Mouse (Mus musculus): Measurements from ENCODE around the gene Cyp2d10. TPM values are rescaled to one million over a fixed set of nuclear protein-coding genes. Genes with fewer than 3 reads are reported as not detected.
"Not testable (repeated sequence)": the region's sequence is repeated elsewhere in the genome, so short reads cannot be mapped to it uniquely, and the experiment has no call there.

The Cyp2d10 gene
- polyA plus RNA-seq, 1 experiment from 2014 or later = 1.8 TPM

- H3K9ac ChIP-seq (ENCODE audit: low read depth, low read length) = no peak overlapping the region
- 84% methylated on average over 5 of the region's 5 CpGs for WGBS
- ATAC-seq = no peak
- no peak overlapping the region for H3K27ac ChIP-seq (ENCODE audit: low read length)
- H3K36me3 ChIP-seq (ENCODE audit: control insufficient read depth, insufficient read depth, low read length) = no peaks in the 10 kb centered on the region
- no peak overlapping the region for H3K4me2 ChIP-seq (ENCODE audit: low read depth, low read length)
- no peaks in the 10 kb centered on the region; the same call in 1 of the 2 replicates for H3K27me3 ChIP-seq (replicated peaks; ENCODE audit: control insufficient read depth, insufficient read depth, low read length)
- H3K4me1 ChIP-seq (ENCODE audit: control insufficient read depth, insufficient read depth, low read length) = peaks cover 8% of the 10 kb centered on the region
- no peak overlapping the region for H3K4me3 ChIP-seq (ENCODE audit: low read length)
- no peaks in the 10 kb centered on the region for H3K9me3 ChIP-seq (ENCODE audit: control insufficient read depth, low read length)
Observed at GRCm38 (mm10) chr15:82372991-82373390, 34.0 kb downstream of the Cyp2d10 start.

- H3K9me3 ChIP-seq (ENCODE audit: control insufficient read depth, low read length) = no peaks in the 10 kb centered on the region
- 0 out of 2 replicates have a peak, but pooled peaks cover 4% of the 10 kb centered on the region for H3K4me1 ChIP-seq (ENCODE audit: control insufficient read depth, insufficient read depth, low read length)
- H3K4me2 ChIP-seq (ENCODE audit: low read depth, low read length) = no peak overlapping the region
- H3K36me3 ChIP-seq (ENCODE audit: control insufficient read depth, insufficient read depth, low read length) = no peaks in the 10 kb centered on the region
- no peak overlapping the region for H3K9ac ChIP-seq (ENCODE audit: low read depth, low read length)
- no peak overlapping the region for H3K4me3 ChIP-seq (ENCODE audit: low read length)
- no peak overlapping the region for H3K27ac ChIP-seq (ENCODE audit: low read length)
- no peaks in the 10 kb centered on the region for H3K27me3 ChIP-seq (replicated peaks; ENCODE audit: control insufficient read depth, insufficient read depth, low read length)
- no peak for ATAC-seq
- 86% methylated on average over 6 of the region's 6 CpGs for WGBS
Observed at GRCm38 (mm10) chr15:82372446-82372845, 34.5 kb downstream of the Cyp2d10 start.

DNA sequence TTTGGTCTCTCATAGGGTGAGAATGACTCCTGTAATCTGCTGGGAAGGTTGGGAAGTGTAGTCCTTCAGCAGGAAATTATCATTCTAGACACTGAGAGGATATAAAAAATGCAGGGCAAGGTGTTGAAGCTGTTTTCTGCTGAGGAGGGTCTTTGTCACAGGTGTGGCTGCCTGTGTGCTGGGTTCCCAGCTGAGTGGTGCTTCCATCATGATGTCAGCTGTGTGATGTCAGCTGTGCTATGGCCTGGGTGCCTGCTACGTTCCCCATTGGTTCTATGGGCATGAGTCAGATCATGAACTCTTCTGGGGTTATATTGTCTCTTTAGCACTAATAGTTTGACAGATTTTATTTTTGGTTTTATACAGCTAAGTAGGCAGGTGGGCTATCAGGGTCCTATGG is 38.1 kb downstream of the Cyp2d10 start:
- no peak for ATAC-seq
- Histone ChIP-seq H3K4me3 (ENCODE audit: low read length) (no peak overlapping the region), H3K4me1 (ENCODE audit: control insufficient read depth, insufficient read depth, low read length) (no peaks in the 10 kb centered on the region), H3K9ac (ENCODE audit: low read depth, low read length) (no peak overlapping the region), H3K27me3 (replicated peaks; ENCODE audit: control insufficient read depth, insufficient read depth, low read length) (no peaks in the 10 kb centered on the region), H3K9me3 (ENCODE audit: control insufficient read depth, low read length) (no peaks in the 10 kb centered on the region), H3K4me2 (ENCODE audit: low read depth, low read length) (no peak overlapping the region), H3K36me3 (ENCODE audit: control insufficient read depth, insufficient read depth, low read length) (no peaks in the 10 kb centered on the region), H3K27ac (ENCODE audit: low read length) (no peak overlapping the region)
- WGBS = 100% methylated on average over 1 of the region's 1 CpGs

DNA sequence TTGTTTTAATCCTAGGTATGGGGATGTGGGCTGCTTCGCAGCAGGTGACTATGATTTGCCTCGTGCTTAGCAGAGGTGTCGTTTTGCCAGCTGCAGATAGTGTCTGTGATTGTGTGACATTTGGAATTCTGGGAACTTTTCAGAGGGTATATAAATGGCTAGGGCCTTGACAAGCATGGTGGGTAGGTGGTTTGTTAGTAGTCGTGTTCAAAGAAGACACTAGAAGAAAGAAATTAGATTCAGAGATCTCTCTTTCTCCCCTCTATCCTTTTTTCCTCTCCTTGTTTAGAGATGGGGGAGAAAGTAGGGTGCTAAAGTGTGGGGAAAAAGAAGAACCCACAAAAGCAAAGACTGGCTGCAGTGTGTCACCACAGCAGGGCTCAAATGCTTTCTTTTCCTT is 38.8 kb downstream of the Cyp2d10 start:
- no peak for ATAC-seq
- Histone ChIP-seq H3K4me1 (ENCODE audit: control insufficient read depth, insufficient read depth, low read length) (no peaks in the 10 kb centered on the region), H3K9me3 (ENCODE audit: control insufficient read depth, low read length) (no peaks in the 10 kb centered on the region), H3K27me3 (replicated peaks; ENCODE audit: control insufficient read depth, insufficient read depth, low read length) (no peaks in the 10 kb centered on the region), H3K27ac (ENCODE audit: low read length) (no peak overlapping the region), H3K9ac (ENCODE audit: low read depth, low read length) (no peak overlapping the region), H3K4me2 (ENCODE audit: low read depth, low read length) (no peak overlapping the region), H3K36me3 (ENCODE audit: control insufficient read depth, insufficient read depth, low read length) (no peaks in the 10 kb centered on the region), H3K4me3 (ENCODE audit: low read length) (no peak overlapping the region)
- WGBS = 91% methylated on average over 4 of the region's 4 CpGs

- not testable (repeated sequence) for H3K9me3 ChIP-seq (ENCODE audit: control insufficient read depth, low read length); H3K4me2 ChIP-seq (ENCODE audit: low read depth, low read length); H3K27ac ChIP-seq (ENCODE audit: low read length); H3K4me3 ChIP-seq (ENCODE audit: low read length); H3K4me1 ChIP-seq (ENCODE audit: control insufficient read depth, insufficient read depth, low read length); H3K27me3 ChIP-seq (replicated peaks; ENCODE audit: control insufficient read depth, insufficient read depth, low read length); H3K9ac ChIP-seq (ENCODE audit: low read depth, low read length); H3K36me3 ChIP-seq (ENCODE audit: control insufficient read depth, insufficient read depth, low read length); ATAC-seq
- 15% methylated on average over 6 of the region's 9 CpGs for WGBS
Observed at GRCm38 (mm10) chr15:82364561-82364960, 42.4 kb downstream of the Cyp2d10 start.

GRCm38 (mm10) chr15:82363801-82364200 is 43.2 kb downstream of the Cyp2d10 start:
- not testable (repeated sequence) for H3K36me3 ChIP-seq (ENCODE audit: control insufficient read depth, insufficient read depth, low read length); H3K27ac ChIP-seq (ENCODE audit: low read length); H3K9ac ChIP-seq (ENCODE audit: low read depth, low read length); H3K9me3 ChIP-seq (ENCODE audit: control insufficient read depth, low read length); H3K27me3 ChIP-seq (replicated peaks; ENCODE audit: control insufficient read depth, insufficient read depth, low read length); ATAC-seq; H3K4me2 ChIP-seq (ENCODE audit: low read depth, low read length); H3K4me3 ChIP-seq (ENCODE audit: low read length)
- peaks cover 11% of the 10 kb centered on the region; the same call in 1 of the 2 replicates for H3K4me1 ChIP-seq (ENCODE audit: control insufficient read depth, insufficient read depth, low read length)
- WGBS = 86% methylated on average over 7 of the region's 12 CpGs

DNA sequence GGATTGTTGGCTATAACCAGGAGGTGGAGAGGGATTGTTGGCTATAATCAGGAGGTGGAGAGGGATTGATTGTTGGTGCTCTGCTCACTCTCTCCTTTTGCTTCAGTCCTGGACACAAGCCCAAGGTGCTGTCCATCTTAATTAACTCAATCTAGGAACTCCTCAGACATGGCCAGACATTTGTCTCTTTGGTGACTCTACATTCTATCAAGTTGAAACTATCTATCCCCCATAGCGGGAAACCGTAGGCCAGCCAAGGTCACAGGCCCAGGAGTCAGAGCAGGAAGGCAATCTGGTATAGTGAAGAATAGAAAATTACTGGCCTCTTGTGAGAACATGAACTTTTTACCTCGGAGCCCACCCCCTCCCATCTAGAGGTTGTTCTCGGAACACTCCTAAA is 44.8 kb downstream of the Cyp2d10 start:
- WGBS = 88% methylated on average over 3 of the region's 4 CpGs
- no peak overlapping the region for H3K27ac ChIP-seq (ENCODE audit: low read length)

DNA sequence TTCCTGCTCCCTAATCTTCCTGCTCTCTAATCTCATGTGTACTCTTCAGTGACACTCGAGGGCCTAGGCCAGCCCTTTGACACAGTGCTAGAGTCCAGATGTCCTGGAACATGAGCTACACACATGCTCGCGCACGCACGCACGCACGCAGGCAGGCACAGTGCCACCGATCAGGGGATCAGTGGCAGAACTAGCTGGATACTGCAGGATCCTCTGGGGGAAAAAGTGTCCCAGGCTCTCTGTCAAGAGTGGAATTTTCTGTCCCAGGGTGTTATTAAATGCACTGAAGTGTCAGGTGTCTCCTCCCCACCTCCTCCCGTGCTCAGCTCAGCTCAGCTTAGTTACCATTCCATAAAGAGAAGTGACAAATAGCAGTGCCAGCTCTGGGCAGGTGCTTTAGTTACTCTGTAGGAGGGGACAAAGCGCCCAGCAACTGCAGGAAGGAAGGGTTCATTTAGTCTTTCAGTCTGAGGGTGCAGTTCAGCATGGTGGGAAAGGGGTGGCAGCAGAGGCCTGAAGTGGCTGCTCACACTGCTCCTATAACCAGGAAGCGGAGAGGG is 45.5 kb downstream of the Cyp2d10 start:
- H3K9ac ChIP-seq (ENCODE audit: low read depth, low read length) = peak overlapping the region; percentile 21; the same call in 1 of the 2 replicates
- H3K27ac ChIP-seq (ENCODE audit: low read length) = peak overlapping the region; percentile 79
- peak; percentile 93 for ATAC-seq
- WGBS = 67% methylated on average over 11 of the region's 11 CpGs
- no peaks in the 10 kb centered on the region for H3K27me3 ChIP-seq (replicated peaks; ENCODE audit: control insufficient read depth, insufficient read depth, low read length)
- H3K9me3 ChIP-seq (ENCODE audit: control insufficient read depth, low read length) = no peaks in the 10 kb centered on the region
- H3K4me1 ChIP-seq (ENCODE audit: control insufficient read depth, insufficient read depth, low read length) = peaks cover 17% of the 10 kb centered on the region; the same call in 1 of the 2 replicates
- H3K4me3 ChIP-seq (ENCODE audit: low read length) = no peak overlapping the region
- no peak overlapping the region for H3K4me2 ChIP-seq (ENCODE audit: low read depth, low read length)
- H3K36me3 ChIP-seq (ENCODE audit: control insufficient read depth, insufficient read depth, low read length) = no peaks in the 10 kb centered on the region

More for the DNA sequence above, 44.8 kb downstream of the Cyp2d10 start:
- no peak for ATAC-seq
- Histone ChIP-seq H3K4me1 (ENCODE audit: control insufficient read depth, insufficient read depth, low read length) (peaks cover 17% of the 10 kb centered on the region; the same call in 1 of the 2 replicates), H3K36me3 (ENCODE audit: control insufficient read depth, insufficient read depth, low read length) (no peaks in the 10 kb centered on the region), H3K9me3 (ENCODE audit: control insufficient read depth, low read length) (no peaks in the 10 kb centered on the region), H3K4me3 (ENCODE audit: low read length) (no peak overlapping the region), H3K4me2 (ENCODE audit: low read depth, low read length) (no peak overlapping the region), H3K27me3 (replicated peaks; ENCODE audit: control insufficient read depth, insufficient read depth, low read length) (no peaks in the 10 kb centered on the region), H3K9ac (ENCODE audit: low read depth, low read length) (no peak overlapping the region)

- Histone ChIP-seq H3K4me3 (ENCODE audit: low read length) (no peak overlapping the region), H3K27ac (ENCODE audit: low read length) (peak overlapping the region; percentile 31), H3K4me1 (ENCODE audit: control insufficient read depth, insufficient read depth, low read length) (peaks cover 20% of the 10 kb centered on the region; the same call in 1 of the 2 replicates), H3K27me3 (replicated peaks; ENCODE audit: control insufficient read depth, insufficient read depth, low read length) (no peaks in the 10 kb centered on the region), H3K36me3 (ENCODE audit: control insufficient read depth, insufficient read depth, low read length) (no peaks in the 10 kb centered on the region), H3K9ac (ENCODE audit: low read depth, low read length) (peak overlapping the region; percentile 55), H3K4me2 (ENCODE audit: low read depth, low read length) (no peak overlapping the region), H3K9me3 (ENCODE audit: control insufficient read depth, low read length) (no peaks in the 10 kb centered on the region)
- 49% methylated on average over 22 of the region's 22 CpGs for WGBS
- ATAC-seq = no peak
Observed at GRCm38 (mm10) chr15:82358431-82359260, 48.3 kb downstream of the Cyp2d10 start.

Data from intestine, embryonic 16.5 days (tissue).